Mouse (Mus musculus): ENCODE data around the gene Timm44. TPM values are rescaled to one million over a fixed set of nuclear protein-coding genes. Genes with fewer than 3 reads are reported as not detected.

Timm44 gene
- total RNA-seq, 1 experiment: 72.5 TPM

- in situ Hi-C loops (cut with MboI; ENCODE audit: low sequenced_read_pairs in 2 of 2, unreplicated experiment in 2 of 2): no loop called here
Measured at GRCm38 (mm10) chr8:4214006-4214980, 61.4 kb downstream of the Timm44 start.

GRCm38 (mm10) chr8:4213210-4214005 is 62.3 kb downstream of the Timm44 start:
- Histone ChIP-seq H3K4me1 (ENCODE audit: control insufficient read depth in 2 of 2, insufficient read depth in 2 of 2, low read length in 2 of 2, poor library complexity in 1 of 2) (peaks cover 2 to 17% of the 10 kb centered on the region in 2 experiments; a peak in 3 of 4 replicates), H3K36me3 (ENCODE audit: control insufficient read depth, insufficient read depth, low read length, poor library complexity, severe bottlenecking) (no peaks in the 10 kb centered on the region), H3K9me3 (ENCODE audit: control insufficient read depth, insufficient read depth, low read depth, low read length) (0 out of 2 replicates have a peak, but pooled peaks cover 1% of the 10 kb centered on the region), H3K9ac (ENCODE audit: insufficient read depth, low read depth, low read length, poor library complexity, severe bottlenecking) (peak overlapping the region; percentile 42; the same call in 1 of the 2 replicates), H3K4me3 (ENCODE audit: insufficient read depth in 1 of 2, low read depth in 1 of 2, low read length in 2 of 2, poor library complexity in 1 of 2, severe bottlenecking in 1 of 2) (peak overlapping the region; percentile 59 to 64), H3K27ac (ENCODE audit: insufficient read depth, low read depth, low read length, poor library complexity, severe bottlenecking) (no peak overlapping the region)
- TF ChIP-seq MAFK (IDR thresholded peaks at IDR 0.05; ENCODE audit: insufficient read depth, low read depth, low read length) (no peak), CHD2 (IDR thresholded peaks at IDR 0.05; ENCODE audit: low read depth, low read length) (no peak), ZC3H11A (IDR thresholded peaks at IDR 0.05; ENCODE audit: borderline replicate concordance, low read depth, low read length) (no peak), HCFC1 (IDR thresholded peaks at IDR 0.05; ENCODE audit: borderline replicate concordance, insufficient read depth, low read length) (no peak), ZNF384 (IDR thresholded peaks at IDR 0.05; ENCODE audit: low read depth, low read length) (no peak)
- DNase-seq (ENCODE audit: low read depth, low spot score): peak; percentile 28
- in situ Hi-C loops (cut with MboI; ENCODE audit: low sequenced_read_pairs in 2 of 2, unreplicated experiment in 2 of 2): no loop called here

More at GRCm38 (mm10) chr8:4214006-4214980, 61.4 kb downstream of the Timm44 start:
- Histone ChIP-seq H3K36me3 (ENCODE audit: control insufficient read depth, insufficient read depth, low read length, poor library complexity, severe bottlenecking) (no peaks in the 10 kb centered on the region), H3K27ac (ENCODE audit: insufficient read depth, low read depth, low read length, poor library complexity, severe bottlenecking) (no peak overlapping the region), H3K4me1 (ENCODE audit: control insufficient read depth in 2 of 2, insufficient read depth in 2 of 2, low read length in 2 of 2, poor library complexity in 1 of 2) (peaks cover 2 to 17% of the 10 kb centered on the region in 2 experiments; a peak in 3 of 4 replicates), H3K4me3 (ENCODE audit: insufficient read depth in 1 of 2, low read depth in 1 of 2, low read length in 2 of 2, poor library complexity in 1 of 2, severe bottlenecking in 1 of 2) (peak overlapping the region; percentile 59 to 64), H3K9ac (ENCODE audit: insufficient read depth, low read depth, low read length, poor library complexity, severe bottlenecking) (peak overlapping the region; percentile 42; the same call in 1 of the 2 replicates), H3K9me3 (ENCODE audit: control insufficient read depth, insufficient read depth, low read depth, low read length) (0 out of 2 replicates have a peak, but pooled peaks cover 1% of the 10 kb centered on the region)
- no peak for TF ChIP-seq ZC3H11A (IDR thresholded peaks at IDR 0.05; ENCODE audit: borderline replicate concordance, low read depth, low read length)
- TF ChIP-seq CHD2 (IDR thresholded peaks at IDR 0.05; ENCODE audit: low read depth, low read length): no peak
- no peak for TF ChIP-seq HCFC1 (IDR thresholded peaks at IDR 0.05; ENCODE audit: borderline replicate concordance, insufficient read depth, low read length)
- TF ChIP-seq MAFK (IDR thresholded peaks at IDR 0.05; ENCODE audit: insufficient read depth, low read depth, low read length): no peak
- no peak for TF ChIP-seq ZNF384 (IDR thresholded peaks at IDR 0.05; ENCODE audit: low read depth, low read length)
- DNase-seq (ENCODE audit: low read depth, low spot score): peak; percentile 62

- Histone ChIP-seq H3K36me3 (ENCODE audit: control insufficient read depth, insufficient read depth, low read length, poor library complexity, severe bottlenecking) (no peaks in the 10 kb centered on the region), H3K9ac (ENCODE audit: insufficient read depth, low read depth, low read length, poor library complexity, severe bottlenecking) (no peak overlapping the region), H3K9me3 (ENCODE audit: control insufficient read depth, insufficient read depth, low read depth, low read length) (0 out of 2 replicates have a peak, but pooled peaks cover 1% of the 10 kb centered on the region), H3K4me3 (ENCODE audit: insufficient read depth in 1 of 2, low read depth in 1 of 2, low read length in 2 of 2, poor library complexity in 1 of 2, severe bottlenecking in 1 of 2) (peak overlapping the region; percentile 59 to 64), H3K4me1 (ENCODE audit: control insufficient read depth in 2 of 2, insufficient read depth in 2 of 2, low read length in 2 of 2, poor library complexity in 1 of 2) (peaks cover 2 to 17% of the 10 kb centered on the region in 2 experiments; a peak in 3 of 4 replicates), H3K27ac (ENCODE audit: insufficient read depth, low read depth, low read length, poor library complexity, severe bottlenecking) (no peak overlapping the region)
- TF ChIP-seq HCFC1 (IDR thresholded peaks at IDR 0.05; ENCODE audit: borderline replicate concordance, insufficient read depth, low read length) (no peak), ZNF384 (IDR thresholded peaks at IDR 0.05; ENCODE audit: low read depth, low read length) (no peak), CHD2 (IDR thresholded peaks at IDR 0.05; ENCODE audit: low read depth, low read length) (no peak), MAFK (IDR thresholded peaks at IDR 0.05; ENCODE audit: insufficient read depth, low read depth, low read length) (no peak), ZC3H11A (IDR thresholded peaks at IDR 0.05; ENCODE audit: borderline replicate concordance, low read depth, low read length) (no peak)
- in situ Hi-C loops (cut with MboI; ENCODE audit: low sequenced_read_pairs in 2 of 2, unreplicated experiment in 2 of 2): no loop called here
- DNase-seq (ENCODE audit: low read depth, low spot score): no peak
Measured at GRCm38 (mm10) chr8:4212809-4213209, 62.9 kb downstream of the Timm44 start.

GRCm38 (mm10) chr8:4211097-4211496 is 64.6 kb downstream of the Timm44 start:
- no peak overlapping the region for H3K27ac ChIP-seq (ENCODE audit: insufficient read depth, low read depth, low read length, poor library complexity, severe bottlenecking)

More at GRCm38 (mm10) chr8:4211097-4211496, 64.6 kb downstream of the Timm44 start:
- H3K9me3 ChIP-seq (ENCODE audit: control insufficient read depth, insufficient read depth, low read depth, low read length): 0 out of 2 replicates have a peak, but pooled peaks cover 1% of the 10 kb centered on the region
- H3K36me3 ChIP-seq (ENCODE audit: control insufficient read depth, insufficient read depth, low read length, poor library complexity, severe bottlenecking): no peaks in the 10 kb centered on the region
- H3K9ac ChIP-seq (ENCODE audit: insufficient read depth, low read depth, low read length, poor library complexity, severe bottlenecking): no peak overlapping the region
- no peak overlapping the region for H3K4me3 ChIP-seq (ENCODE audit: insufficient read depth in 1 of 2, low read depth in 1 of 2, low read length in 2 of 2, poor library complexity in 1 of 2, severe bottlenecking in 1 of 2)
- no peak for TF ChIP-seq CHD2 (IDR thresholded peaks at IDR 0.05; ENCODE audit: low read depth, low read length)
- TF ChIP-seq HCFC1 (IDR thresholded peaks at IDR 0.05; ENCODE audit: borderline replicate concordance, insufficient read depth, low read length): no peak
- no peak for TF ChIP-seq ZNF384 (IDR thresholded peaks at IDR 0.05; ENCODE audit: low read depth, low read length)
- TF ChIP-seq ZC3H11A (IDR thresholded peaks at IDR 0.05; ENCODE audit: borderline replicate concordance, low read depth, low read length): no peak
- no peak for TF ChIP-seq MAFK (IDR thresholded peaks at IDR 0.05; ENCODE audit: insufficient read depth, low read depth, low read length)
- in situ Hi-C loops (cut with MboI; ENCODE audit: low sequenced_read_pairs in 2 of 2, unreplicated experiment in 2 of 2): no loop called here
- H3K4me1 ChIP-seq (ENCODE audit: control insufficient read depth in 2 of 2, insufficient read depth in 2 of 2, low read length in 2 of 2, poor library complexity in 1 of 2): peaks cover 0 to 14% of the 10 kb centered on the region in 2 experiments; a peak in 3 of 4 replicates
- DNase-seq (ENCODE audit: low read depth, low spot score): no peak

Other genes with a start within 250 kb of the Timm44 start
- gene Cd209f, start 170.1 kb downstream of the Timm44 start, total RNA-seq (2012; rRNA removed): 0.54 TPM in 1 of 2 replicates, not detected in the other
- 0.18 TPM in 1 of 2 replicates, not detected in the other for gene Cd209g, start 141.8 kb downstream of the Timm44 start, total RNA-seq (2012; rRNA removed)
- gene Evi5l, start 109.3 kb downstream of the Timm44 start, total RNA-seq (2012; rRNA removed): 5.2 and 6.2 TPM in 2 replicates
- 0.54 and 1.2 TPM in 2 replicates for gene Prr36, start 58.5 kb downstream of the Timm44 start, total RNA-seq (2012; rRNA removed)
- gene Lrrc8e, start 49.1 kb downstream of the Timm44 start, total RNA-seq (2012; rRNA removed): 0.67 and 1.1 TPM in 2 replicates
- 21.0 and 22.0 TPM in 2 replicates for gene Map2k7, start 37.2 kb downstream of the Timm44 start, total RNA-seq (2012; rRNA removed)
- gene Gm49320, start 37.0 kb downstream of the Timm44 start, total RNA-seq (2012; rRNA removed): not detected in 2 replicates
- gene Tgfbr3l, start 27.7 kb downstream of the Timm44 start, total RNA-seq (2012; rRNA removed): 1.1 and 1.6 TPM in 2 replicates
- 10.3 and 15.9 TPM in 2 replicates for gene Snapc2, start 22.8 kb downstream of the Timm44 start, total RNA-seq (2012; rRNA removed)
- 3.7 and 3.8 TPM in 2 replicates for gene Ctxn1, start 16.6 kb downstream of the Timm44 start, total RNA-seq (2012; rRNA removed)
- 13.1 and 17.6 TPM in 2 replicates for gene Ccl25, start 49.3 kb upstream of the Timm44 start, total RNA-seq (2012; rRNA removed)
- gene Elavl1, start 49.5 kb upstream of the Timm44 start, total RNA-seq (2012; rRNA removed): 43.2 and 73.6 TPM in 2 replicates
- gene Cers4, start 217.1 kb upstream of the Timm44 start, total RNA-seq (2012; rRNA removed): 32.3 and 45.9 TPM in 2 replicates